Mouse (Mus musculus) brain, embryonic 14.5 days (tissue): ENCODE data around the gene Dync1i2. TPM values are rescaled to one million over a fixed set of nuclear protein-coding genes. Genes with fewer than 3 reads are reported as not detected.

Source experiments
- DNase-seq: peaks from one replicate; pipeline ENCODE4 v3.0.0-alpha.2; 2011; ENCODE audit warnings: low read depth
- CTCF ChIP-seq: fragments of 200-500 bp; IDR thresholded peaks from 2 replicates; pipeline ENCODE4 v1.5.1; 2012; ENCODE audit warnings: inconsistent platforms, mild to moderate bottlenecking, moderate library complexity, borderline replicate concordance; ENCODE audit not compliant: insufficient read depth, insufficient read length; ENCODE audit errors: extremely low read depth
- POLR2A ChIP-seq: fragments of 200-500 bp; IDR thresholded peaks from 2 replicates; pipeline ENCODE4 v1.6.1; 2012; ENCODE audit warnings: mild to moderate bottlenecking, inconsistent platforms, borderline replicate concordance; ENCODE audit not compliant: poor library complexity, insufficient read depth, insufficient read length, severe bottlenecking; ENCODE audit errors: extremely low read depth
- polyA plus RNA-seq: library from polyadenylated mRNA; depleted of rRNA; stranded (reverse); fragments of >200 nt; gene quantifications from 2 replicates; pipeline ENCODE4 v1.2.3, GENCODE M21; 2012; rRNA removed

Gene Dync1i2
- 213 and 233 TPM in 2 replicates for polyA plus RNA-seq

DNA sequence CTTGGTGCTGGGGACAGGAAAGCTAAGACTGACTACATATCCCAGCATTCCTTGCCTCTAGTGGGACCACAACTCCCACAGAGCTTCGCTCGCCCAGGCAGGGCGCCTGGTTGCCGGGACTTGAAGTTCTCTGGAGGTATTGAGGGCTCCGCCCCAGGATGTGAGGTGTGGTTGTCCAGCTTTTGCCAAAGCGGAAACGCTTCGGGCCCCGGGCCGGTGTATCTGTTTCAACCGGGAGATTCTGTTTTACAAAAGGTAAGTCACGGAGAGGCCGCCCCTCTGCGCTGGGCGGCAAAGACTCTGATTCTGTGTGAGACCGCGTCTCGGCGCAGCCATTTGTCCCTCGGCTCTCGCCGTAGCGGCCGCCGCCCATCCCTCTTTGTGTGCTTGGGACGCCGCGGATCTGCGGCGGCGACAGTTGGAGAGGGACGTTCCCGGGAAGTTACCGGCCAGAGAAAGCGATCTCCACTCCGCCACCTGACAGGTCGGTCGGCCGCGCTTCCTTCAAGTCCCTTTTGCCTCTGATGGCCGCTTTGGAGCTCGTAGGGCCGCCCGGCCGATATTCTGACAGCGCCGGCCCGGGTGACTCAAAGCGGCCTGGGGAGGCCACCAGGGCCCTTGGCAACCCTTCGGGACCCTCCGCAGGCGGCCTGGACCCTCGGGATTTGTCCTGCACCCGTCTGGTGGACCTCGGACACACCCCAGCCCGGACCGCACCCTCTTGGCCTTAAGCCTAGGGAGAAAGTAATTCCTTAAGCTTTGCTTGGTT, at the start of gene Dync1i2:
Gene Dync1i2, plus strand, starts transcription at position 116 of the 769 bp plus-strand sequence.
- TF ChIP-seq POLR2A: 0 out of 2 replicates have a peak, but pooled peaks have one; percentile 20
- TF ChIP-seq CTCF: no peak
- DNase-seq: peak; percentile 99

DNA sequence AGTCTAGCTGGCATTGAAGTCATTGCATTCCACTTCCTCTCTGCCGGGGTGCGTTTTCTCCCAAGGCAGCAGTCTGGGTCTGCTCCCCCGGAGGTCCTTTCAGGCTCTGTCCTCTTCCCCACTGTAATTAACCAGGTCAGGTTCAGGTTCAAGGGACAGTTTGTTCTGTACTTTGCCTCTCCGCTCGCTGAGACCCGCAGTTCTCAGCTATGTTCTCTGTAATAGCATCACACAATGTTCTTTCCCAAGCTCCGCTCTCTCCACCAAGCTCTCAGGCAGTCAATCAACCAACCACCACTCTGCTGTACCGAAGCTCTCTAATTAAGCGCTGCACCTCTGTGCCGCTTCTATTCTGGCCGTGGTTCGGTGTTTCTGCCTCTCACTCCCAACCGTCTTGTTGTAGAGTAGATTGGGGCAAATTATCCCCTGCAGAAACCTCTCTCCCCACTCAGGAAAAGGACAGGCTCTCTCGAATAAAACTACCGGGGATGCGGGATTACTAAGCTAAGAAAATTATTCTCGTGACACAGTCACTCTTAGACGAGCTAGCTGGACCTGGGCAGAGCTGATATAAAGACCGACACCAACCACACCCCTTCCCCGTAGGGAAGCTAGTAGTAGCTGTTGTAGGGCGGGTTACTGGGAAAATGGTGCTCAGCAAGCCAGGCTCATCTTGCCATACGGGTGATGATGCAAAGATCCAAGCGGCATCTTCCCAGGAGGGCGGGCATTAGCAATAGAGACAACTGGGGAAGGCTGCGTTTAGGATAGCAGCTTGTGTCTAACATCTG, 48.5 kb upstream of the Dync1i2 start:
- TF ChIP-seq CTCF: no peak
- no peak for TF ChIP-seq POLR2A

DNA sequence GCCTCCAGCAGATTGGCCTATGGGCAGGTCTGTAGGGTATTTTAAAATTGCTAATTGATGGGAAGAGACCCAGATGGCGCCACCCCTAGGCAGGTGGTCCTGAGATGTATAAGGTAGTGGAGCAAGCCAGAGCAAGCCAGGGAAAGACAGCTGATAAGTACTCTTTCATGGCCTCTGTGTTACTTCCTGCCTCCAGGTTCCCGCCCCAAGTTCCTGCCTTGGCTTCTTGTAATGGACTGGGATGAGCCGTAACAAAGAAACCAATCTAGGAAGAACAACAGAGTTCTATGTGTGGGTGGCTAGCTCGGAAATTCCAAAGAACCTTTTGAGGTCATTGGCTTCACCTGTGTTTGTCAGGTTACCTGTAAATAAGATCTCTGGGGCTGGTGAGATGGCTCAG, 44.3 kb upstream of the Dync1i2 start:
- TF ChIP-seq POLR2A (no peak), CTCF (no peak)
- no peak for DNase-seq

More for the DNA sequence above, 48.5 kb upstream of the Dync1i2 start:
- DNase-seq: no peak

DNA sequence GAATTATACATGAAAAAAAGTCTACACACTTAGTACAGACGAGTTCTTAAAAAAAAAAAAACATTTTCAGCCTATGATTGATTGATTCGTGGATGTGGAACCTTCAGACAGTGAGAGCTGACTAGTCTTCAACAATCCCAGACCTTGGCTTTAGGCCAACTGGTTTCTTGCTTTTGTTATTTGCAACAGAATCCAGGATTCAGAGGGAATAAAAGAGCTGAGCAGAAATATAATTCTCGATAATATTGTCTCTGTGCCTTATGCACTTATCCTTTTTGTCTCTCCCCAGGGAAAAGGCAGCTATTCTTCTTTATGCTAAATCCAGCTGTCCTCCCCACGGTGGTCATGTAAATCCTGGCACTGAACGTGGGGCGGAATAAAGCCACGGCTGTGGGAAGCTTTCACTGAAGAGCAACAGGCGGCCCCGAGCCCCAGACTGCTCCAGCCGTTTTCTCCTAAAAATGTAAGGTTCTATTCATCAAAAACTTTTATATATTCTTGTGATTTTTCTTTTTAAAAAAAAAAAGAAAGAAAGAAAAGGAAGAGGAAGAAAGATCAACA, 43.0 kb upstream of the Dync1i2 start:
- peak; percentile 83 for DNase-seq
- TF ChIP-seq POLR2A (no peak), CTCF (no peak)

DNA sequence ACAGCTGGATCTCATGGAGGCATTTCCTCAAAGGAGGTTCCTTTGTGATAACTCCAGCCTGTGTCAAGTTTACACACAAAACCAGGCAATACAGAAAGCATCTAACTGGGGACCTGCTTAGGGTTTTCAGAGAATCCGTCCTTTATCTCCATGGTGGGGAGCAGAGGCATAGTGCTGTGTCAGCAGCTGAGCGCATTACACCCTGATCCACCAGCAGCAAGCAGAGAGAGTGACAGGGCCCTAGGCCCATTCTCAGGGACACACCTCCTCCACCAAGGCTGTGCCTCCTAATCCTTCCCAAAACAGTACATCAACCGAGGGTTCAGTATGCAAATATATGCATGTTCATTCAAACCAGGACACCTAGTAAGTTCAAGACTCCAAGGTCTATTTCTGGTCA, 38.5 kb upstream of the Dync1i2 start:
- no peak for TF ChIP-seq POLR2A
- no peak for TF ChIP-seq CTCF
- DNase-seq: no peak

DNA sequence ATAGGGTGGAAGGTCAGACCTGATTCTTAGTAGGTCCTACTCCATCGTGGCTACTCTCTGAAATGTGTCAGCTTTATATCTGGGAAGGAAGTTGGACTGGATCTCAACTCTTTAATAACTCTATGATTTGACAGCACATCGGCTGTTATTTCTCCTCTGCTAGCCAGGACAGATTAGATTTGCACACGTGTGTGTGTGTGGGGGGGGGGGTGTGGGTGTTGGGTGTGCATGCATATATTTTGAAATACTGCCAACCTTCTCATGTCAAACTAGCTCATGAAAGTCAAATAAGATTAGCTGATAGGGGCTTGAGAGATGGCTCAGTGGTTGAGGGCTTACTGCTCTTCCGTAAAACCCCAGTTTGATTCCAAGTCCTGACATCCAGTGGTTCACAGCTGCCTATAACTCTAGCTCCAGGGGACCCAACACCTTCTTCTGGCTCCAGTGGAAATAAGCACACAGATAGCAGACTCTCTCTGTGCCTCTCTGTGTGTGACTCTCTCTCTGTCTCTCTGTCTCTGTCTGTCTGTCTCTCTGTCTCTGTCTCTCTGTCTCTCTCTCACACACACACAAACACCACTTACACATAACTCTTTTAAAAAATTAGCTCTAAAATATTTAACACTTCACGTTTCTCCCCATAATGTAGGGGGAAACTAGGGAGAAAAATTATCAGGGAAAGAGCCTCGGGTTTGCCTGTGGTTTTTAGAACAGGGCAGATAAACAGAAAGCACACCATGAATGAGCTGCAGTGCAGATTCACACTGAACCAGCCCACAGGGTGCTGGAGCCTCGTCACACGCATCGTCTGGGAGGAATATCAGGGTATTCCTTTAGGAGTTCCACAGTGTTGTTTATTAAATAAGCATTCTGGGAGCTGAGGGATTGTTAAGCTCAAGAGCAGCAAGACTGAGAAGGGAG, 34.9 kb upstream of the Dync1i2 start:
- TF ChIP-seq POLR2A (no peak), CTCF (no peak)
- DNase-seq: no peak

DNA sequence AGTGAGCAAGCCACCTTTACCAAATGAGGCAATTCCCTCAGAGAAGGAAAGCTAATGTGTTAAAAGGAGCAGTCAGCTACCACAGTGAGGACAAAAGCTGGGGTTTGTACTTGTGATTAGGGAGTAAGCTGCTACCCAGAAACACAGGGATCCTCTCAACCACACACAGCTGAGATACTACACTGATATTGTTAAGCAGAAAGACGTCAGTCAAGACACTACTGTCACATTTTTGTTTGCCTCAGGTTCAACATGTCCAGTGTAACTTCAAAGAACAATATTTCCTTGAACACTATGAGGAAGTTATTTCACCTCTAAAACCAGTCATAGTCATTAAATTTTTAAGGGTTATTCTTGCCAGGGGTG, 34.3 kb upstream of the Dync1i2 start:
- TF ChIP-seq POLR2A (no peak), CTCF (no peak)
- DNase-seq: no peak

DNA sequence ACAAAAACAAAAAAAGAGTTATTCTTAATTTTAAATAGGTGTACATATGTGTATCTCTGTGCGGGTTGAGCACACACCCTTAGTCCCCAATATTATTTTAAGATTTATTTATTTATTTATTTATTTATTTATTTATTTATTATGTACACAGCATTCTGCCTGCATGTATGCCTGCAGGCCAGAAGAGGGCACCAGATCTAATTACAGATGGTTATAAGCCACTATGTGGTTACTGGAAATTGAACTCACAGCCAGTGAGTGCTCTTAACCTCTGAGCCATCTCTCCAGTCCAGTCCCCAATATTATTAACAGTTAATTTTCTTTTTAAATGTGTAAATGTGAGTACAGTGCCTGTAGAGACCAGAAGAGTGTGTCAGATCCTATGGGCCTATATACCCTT, 33.7 kb upstream of the Dync1i2 start:
- no peak for TF ChIP-seq POLR2A
- TF ChIP-seq CTCF: no peak
- DNase-seq: no peak

DNA sequence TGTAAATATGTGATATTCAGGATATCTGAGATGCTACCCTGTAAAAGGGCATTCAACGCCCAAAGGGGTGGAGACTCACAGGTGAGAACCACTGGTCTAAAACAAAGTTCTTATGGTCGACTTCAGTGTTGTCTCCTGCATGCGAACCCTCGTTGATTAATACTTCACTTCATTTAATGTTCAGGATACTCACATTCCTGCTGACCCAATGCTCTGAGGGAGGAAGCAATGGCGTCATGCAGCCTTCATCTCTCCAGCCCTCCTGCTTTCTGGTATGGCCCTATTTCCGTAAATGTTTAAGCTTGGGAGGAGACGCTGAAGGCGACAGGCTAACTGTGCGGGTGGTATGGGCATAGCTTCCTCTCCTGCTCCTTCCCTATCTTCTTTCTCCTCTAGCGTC, 31.8 kb upstream of the Dync1i2 start:
- no peak for TF ChIP-seq POLR2A
- no peak for TF ChIP-seq CTCF

DNA sequence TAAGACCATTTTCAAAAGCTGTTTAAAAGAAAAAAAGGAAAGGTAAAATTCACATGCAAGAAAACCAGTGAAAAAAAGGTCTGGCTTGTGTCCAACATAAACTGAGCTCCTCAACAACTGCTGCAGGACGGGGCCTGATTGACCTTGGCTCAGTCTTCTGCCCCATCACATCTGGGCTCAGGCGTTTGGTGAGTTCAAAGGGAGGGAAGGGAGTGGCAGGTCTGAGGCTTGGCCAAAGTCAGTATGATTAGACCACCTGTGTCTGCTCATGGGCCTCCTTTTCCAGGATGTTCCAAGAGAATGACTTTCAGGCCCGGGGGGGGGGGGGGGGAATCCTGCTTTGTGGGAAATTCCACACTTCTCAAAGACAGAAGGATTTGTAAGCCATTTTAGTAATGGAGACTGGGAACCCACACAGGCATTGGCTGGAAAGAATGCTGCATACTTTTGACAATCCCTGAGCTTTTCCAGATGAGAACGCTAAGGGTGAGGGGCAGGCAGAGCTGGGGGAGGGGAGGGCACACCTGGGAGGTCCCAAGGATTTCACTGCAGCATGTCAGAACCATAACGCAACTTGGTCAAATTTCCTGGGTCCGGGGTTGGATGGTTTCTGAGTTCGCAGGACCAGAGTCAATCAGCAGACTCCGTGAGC, 30.8 kb upstream of the Dync1i2 start:
- no peak for DNase-seq
- TF ChIP-seq CTCF (no peak), POLR2A (no peak)

More for the DNA sequence above, 31.8 kb upstream of the Dync1i2 start:
- DNase-seq: no peak

DNA sequence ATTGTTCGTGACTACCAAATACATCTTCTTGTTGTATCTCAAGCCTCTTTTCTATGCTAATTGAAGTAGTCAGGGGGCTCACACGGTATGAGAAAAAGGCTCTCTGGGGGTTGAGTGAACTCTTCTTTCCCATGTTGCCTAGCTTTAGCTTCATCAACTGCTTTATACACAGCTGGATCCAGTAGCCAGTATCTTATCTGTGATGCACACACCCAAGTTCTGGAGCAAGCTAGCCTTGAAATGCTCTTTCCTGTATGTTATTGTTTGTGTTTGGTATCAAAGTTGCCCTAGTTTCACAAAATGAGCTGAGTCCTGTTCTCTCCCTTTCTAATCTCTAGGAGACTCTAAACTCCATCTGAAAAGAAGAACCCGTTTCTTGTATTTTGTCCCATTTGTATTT, 23.6 kb upstream of the Dync1i2 start:
- TF ChIP-seq POLR2A (no peak), CTCF (no peak)
- DNase-seq: no peak

DNA sequence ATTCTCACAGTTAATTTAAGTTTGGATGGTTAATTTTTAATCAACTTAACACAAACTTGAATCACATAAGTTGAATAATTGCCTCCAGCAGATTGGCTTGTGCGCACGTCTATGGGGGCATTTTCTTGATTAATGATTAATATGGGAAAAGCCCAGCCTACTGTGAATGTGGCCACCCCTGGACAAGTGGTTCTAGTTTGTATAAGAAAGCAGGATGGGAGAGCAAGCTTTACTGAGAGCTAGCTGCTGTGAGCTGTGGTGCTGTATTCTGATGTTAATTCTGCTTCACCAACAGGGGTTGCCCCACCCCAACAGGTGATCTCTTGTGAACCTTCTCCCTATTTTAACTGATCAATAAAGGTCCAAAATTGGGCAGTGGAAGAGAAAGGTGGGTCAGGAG, 22.6 kb upstream of the Dync1i2 start:
- TF ChIP-seq POLR2A (no peak), CTCF (no peak)
- no peak for DNase-seq
